Mouse (Mus musculus) heart, adult 2 months (tissue): Measurements from ENCODE around the gene Maco1. TPM values are rescaled to one million over a fixed set of nuclear protein-coding genes. Genes with fewer than 3 reads are reported as not detected.

Experiments
- DNase-seq, 2 experiments: peaks; one replicate each; pipeline ENCODE4 v3.0.0; 2021
- H3K27ac ChIP-seq: fragments of 200-600 bp; 2 replicates; pipeline ENCODE4 v1.8.1; 2022
- H3K27me3 ChIP-seq: fragments of 200-500 bp; 2 replicates; pipeline ENCODE4 v1.6.1; 2012; ENCODE audit warnings: mild to moderate bottlenecking, low read length, inconsistent platforms, mixed read lengths; ENCODE audit not compliant: control insufficient read depth, insufficient read depth
- H3K36me3 ChIP-seq: fragments of 200-500 bp; 2 replicates; pipeline ENCODE4 v1.6.1; 2012; ENCODE audit warnings: low read length, inconsistent platforms; ENCODE audit not compliant: control insufficient read depth, insufficient read depth
- H3K4me1 ChIP-seq: fragments of 200-500 bp; 2 replicates; pipeline ENCODE4 v1.6.1; 2011; ENCODE audit warnings: low read length; ENCODE audit not compliant: control insufficient read depth, insufficient read depth
- H3K4me3 ChIP-seq: fragments of 200-600 bp; 2 replicates; pipeline ENCODE4 v1.8.1; 2022
- H3K79me2 ChIP-seq: fragments of 200-500 bp; replicated peaks from 2 replicates; pipeline ENCODE4 v1.6.1; 2012; ENCODE audit warnings: mild to moderate bottlenecking, inconsistent platforms, low read length, moderate library complexity, mixed read lengths; ENCODE audit not compliant: control insufficient read depth, insufficient read depth
- H3K9ac ChIP-seq: fragments of 200-500 bp; 2 replicates; pipeline ENCODE4 v1.6.1; 2012; ENCODE audit warnings: low read depth, mild to moderate bottlenecking, control low read depth, inconsistent platforms, low read length, mixed read lengths
- CTCF ChIP-seq: fragments of 200-600 bp; IDR thresholded peaks from 2 replicates; pipeline ENCODE4 v1.8.1; 2022; ENCODE audit warnings: antibody characterized with exemption, mild to moderate bottlenecking, moderate library complexity
- EP300 ChIP-seq: fragments of 200-500 bp; IDR thresholded peaks from 2 replicates; pipeline ENCODE4 v1.6.1; 2011; ENCODE audit warnings: low read depth, low read length, control low read depth; ENCODE audit not compliant: insufficient read depth
- POLR2A ChIP-seq: fragments of 200-500 bp; IDR thresholded peaks from 2 replicates; pipeline ENCODE4 v1.6.1; 2011; ENCODE audit warnings: mild to moderate bottlenecking, low read depth, low read length, control low read depth; ENCODE audit not compliant: insufficient read depth
- WGBS: fragments of 180-500 bp; shearing (Covaris S2); methylation state at CpG from one replicate; pipeline ENCODE4 v1.1.7; 2018; 5-methylcytosine and 5-hydroxymethylcytosine counted together
- intact Hi-C: fragments of 180-260 bp; cut with DNase I; formaldehyde crosslinking; loops from one replicate; pipeline ENCODE4 v1.15.1; 2025
- polyA plus RNA-seq: library from polyadenylated mRNA; depleted of rRNA; stranded (reverse); fragments of >200 nt; gene quantifications from 2 replicates; pipeline ENCODE4 v1.2.3, GENCODE M21; 2012
- total RNA-seq, 2 experiments: library from RNA; stranded (reverse); gene quantifications; 2 replicates each; pipeline ENCODE4 v1.2.3; 2021

Gene Maco1
- total and polyA plus RNA-seq, 3 experiments, result 5.5 to 23.4 (median 16.9) TPM

DNA sequence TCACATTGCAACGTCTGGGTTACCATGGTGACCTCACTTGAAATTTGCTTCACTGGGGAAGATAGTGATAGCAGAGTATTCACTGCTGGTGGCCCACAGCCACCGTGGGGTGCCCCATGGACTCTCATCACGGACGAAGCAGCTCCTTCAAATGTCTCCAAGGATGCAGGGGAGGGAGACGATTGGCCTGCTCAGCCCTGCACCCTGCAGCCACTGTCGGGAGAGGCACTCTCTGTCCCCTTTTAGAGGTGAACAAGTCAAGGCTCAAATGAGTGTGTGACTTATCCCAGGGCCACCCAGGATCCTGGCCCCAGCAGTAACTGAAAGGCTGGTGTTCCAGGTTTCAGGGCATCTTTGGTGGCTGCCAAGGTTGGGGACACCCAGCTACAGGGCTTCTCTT is 61.4 kb downstream of the Maco1 start:
- Histone ChIP-seq H3K27me3 (no peaks in the 10 kb centered on the region), H3K4me3 (no peak overlapping the region), H3K79me2 (no peaks in the 10 kb centered on the region), H3K27ac (no peak overlapping the region), H3K9ac (no peak overlapping the region), H3K4me1 (peaks cover 2% of the 10 kb centered on the region; the same call in 1 of the 2 replicates), H3K36me3 (no peaks in the 10 kb centered on the region)
- TF ChIP-seq POLR2A (no peak), CTCF (no peak), EP300 (no peak)
- intact Hi-C loops, result no loop called here
- DNase-seq, result no peak
- WGBS, result 71% methylated on average over 6 of the region's 6 CpGs

DNA sequence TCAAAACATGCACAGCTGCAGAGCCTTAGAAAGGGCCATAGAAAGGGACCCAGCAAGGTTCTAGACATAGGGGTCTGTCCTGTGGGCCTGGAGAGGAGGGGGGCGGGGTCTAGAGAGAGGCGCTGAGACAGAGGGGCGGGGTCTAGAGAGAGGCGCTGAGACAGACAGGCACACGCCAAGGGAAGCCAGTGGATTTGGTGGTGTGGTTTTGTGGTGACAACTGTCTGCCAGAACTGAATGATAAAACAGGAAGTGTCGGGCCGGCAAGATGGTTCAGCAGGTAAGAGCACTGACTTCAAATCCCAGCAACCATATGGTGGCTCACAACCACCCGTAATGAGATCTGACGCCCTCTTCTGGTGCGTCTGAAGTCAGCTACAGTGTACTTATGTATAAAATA is 66.2 kb downstream of the Maco1 start:
- intact Hi-C loops, result no loop called here
- H3K4me3 ChIP-seq, result no peak overlapping the region
- WGBS, result 51% methylated on average over 10 of the region's 10 CpGs

DNA sequence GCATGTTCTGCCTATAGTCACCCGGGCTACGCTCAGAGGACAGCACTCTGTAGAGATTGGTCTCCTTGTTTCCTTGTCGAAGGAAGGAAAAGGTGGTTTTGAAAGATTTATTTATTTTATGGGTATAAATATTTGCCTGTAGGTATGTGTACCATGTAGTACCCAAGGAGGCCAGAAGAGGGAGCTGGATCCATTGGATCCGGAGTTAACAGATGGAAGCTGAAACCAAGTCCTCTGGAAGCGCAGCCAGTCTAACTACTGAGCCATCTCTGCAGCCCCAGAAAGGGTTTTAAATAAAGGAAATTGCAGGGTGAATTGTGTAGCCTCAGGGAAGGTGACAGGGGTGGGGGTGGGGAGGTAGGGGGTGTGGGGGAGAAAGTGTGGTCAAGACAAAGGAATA is 68.4 kb downstream of the Maco1 start:
- H3K27me3 ChIP-seq, result no peaks in the 10 kb centered on the region
- H3K27ac ChIP-seq, result no peak overlapping the region
- TF ChIP-seq CTCF (peak; percentile 56), POLR2A (no peak), EP300 (no peak)
- H3K9ac ChIP-seq, result no peak overlapping the region
- no peaks in the 10 kb centered on the region for H3K79me2 ChIP-seq
- intact Hi-C loops, result no loop called here
- WGBS, result 72% methylated on average over 5 of the region's 5 CpGs
- H3K4me3 ChIP-seq, result no peak overlapping the region
- H3K36me3 ChIP-seq, result no peaks in the 10 kb centered on the region
- DNase-seq, result no peak
- 0 out of 2 replicates have a peak, but pooled peaks cover 2% of the 10 kb centered on the region for H3K4me1 ChIP-seq

More for the DNA sequence above, 66.2 kb downstream of the Maco1 start:
- Histone ChIP-seq H3K79me2 (no peaks in the 10 kb centered on the region), H3K4me1 (no peaks in the 10 kb centered on the region), H3K9ac (no peak overlapping the region), H3K36me3 (no peaks in the 10 kb centered on the region), H3K27ac (no peak overlapping the region), H3K27me3 (no peaks in the 10 kb centered on the region)
- no peak for TF ChIP-seq POLR2A
- no peak for TF ChIP-seq EP300
- no peak for TF ChIP-seq CTCF
- no peak for DNase-seq

DNA sequence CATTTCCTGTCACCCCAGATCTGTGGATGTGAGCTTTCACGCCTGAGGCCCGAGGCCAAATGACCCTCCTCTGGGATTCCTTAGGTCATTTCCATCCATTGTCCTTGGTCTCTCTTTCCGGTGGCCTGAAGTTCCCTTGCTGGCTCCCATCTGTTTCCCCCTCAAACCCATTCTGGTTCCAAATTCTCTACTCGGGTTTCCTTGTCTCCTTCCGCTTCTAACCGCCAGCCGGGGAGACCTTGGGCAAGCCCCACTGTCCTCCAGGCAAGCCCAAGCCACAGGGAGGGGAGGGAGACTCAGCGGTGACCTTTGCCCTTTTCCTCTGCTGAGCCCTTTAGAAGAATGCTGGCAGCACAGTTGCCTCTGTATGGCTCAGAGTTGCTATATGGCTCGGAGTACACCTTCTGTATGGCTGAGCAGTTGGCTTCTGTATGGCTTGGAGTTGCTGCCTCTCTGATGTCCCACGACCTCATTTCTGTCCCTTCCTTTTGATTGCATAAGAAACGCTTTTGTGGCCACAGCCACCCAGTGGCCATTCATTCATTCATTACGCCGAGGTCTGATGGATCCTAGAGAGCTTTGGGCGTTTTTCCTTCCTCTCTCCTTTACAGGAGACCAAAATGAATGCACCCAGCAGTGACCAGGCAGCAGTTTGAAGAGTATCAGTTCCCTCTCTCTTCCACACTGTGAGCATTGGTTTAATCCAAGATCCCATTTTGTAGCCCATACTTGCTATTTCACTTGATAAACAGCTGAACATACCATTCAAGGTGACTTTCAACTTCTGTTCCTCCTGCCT is 73.8 kb downstream of the Maco1 start:
- peak; percentile 64 to 75 for DNase-seq
- H3K27ac ChIP-seq, result peak overlapping the region; percentile 51

DNA sequence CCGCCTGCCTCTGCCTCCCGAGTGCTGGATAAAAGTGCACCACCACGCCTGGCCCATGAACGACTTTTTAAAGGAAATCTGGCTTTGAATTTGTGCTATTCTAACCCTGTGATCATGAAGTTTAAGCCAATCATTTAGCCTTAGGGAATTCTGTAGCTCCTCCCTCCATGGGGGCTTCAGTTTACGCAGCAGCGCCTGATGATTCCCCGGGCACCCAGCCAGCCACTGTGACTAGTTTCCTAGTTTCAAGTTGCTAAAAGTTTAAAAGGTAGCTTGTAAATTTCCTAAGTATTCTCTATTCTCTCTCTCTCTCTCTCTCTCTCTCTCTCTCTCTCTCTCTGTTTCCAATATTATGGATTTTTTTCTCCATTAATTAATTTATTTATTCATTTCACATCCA is 76.9 kb downstream of the Maco1 start:
- H3K79me2 ChIP-seq, result no peaks in the 10 kb centered on the region
- H3K27me3 ChIP-seq, result no peaks in the 10 kb centered on the region
- H3K4me1 ChIP-seq, result peaks cover 6% of the 10 kb centered on the region
- H3K9ac ChIP-seq, result no peak overlapping the region
- intact Hi-C loops, result no loop called here
- DNase-seq, result no peak
- H3K27ac ChIP-seq, result no peak overlapping the region
- no peaks in the 10 kb centered on the region for H3K36me3 ChIP-seq
- no peak for TF ChIP-seq CTCF
- no peak for TF ChIP-seq POLR2A
- no peak for TF ChIP-seq EP300
- H3K4me3 ChIP-seq, result no peak overlapping the region
- WGBS, result 40% methylated on average over 7 of the region's 7 CpGs

More for the DNA sequence above, 73.8 kb downstream of the Maco1 start:
- no peaks in the 10 kb centered on the region for H3K27me3 ChIP-seq
- no peak overlapping the region for H3K9ac ChIP-seq
- intact Hi-C loops, result no loop called here
- H3K79me2 ChIP-seq, result no peaks in the 10 kb centered on the region
- H3K36me3 ChIP-seq, result no peaks in the 10 kb centered on the region
- TF ChIP-seq EP300 (peak; percentile 91), CTCF (peak; percentile 45), POLR2A (no peak)
- H3K4me3 ChIP-seq, result no peak overlapping the region
- H3K4me1 ChIP-seq, result peaks cover 6% of the 10 kb centered on the region
- WGBS, result 29% methylated on average over 14 of the region's 14 CpGs

DNA sequence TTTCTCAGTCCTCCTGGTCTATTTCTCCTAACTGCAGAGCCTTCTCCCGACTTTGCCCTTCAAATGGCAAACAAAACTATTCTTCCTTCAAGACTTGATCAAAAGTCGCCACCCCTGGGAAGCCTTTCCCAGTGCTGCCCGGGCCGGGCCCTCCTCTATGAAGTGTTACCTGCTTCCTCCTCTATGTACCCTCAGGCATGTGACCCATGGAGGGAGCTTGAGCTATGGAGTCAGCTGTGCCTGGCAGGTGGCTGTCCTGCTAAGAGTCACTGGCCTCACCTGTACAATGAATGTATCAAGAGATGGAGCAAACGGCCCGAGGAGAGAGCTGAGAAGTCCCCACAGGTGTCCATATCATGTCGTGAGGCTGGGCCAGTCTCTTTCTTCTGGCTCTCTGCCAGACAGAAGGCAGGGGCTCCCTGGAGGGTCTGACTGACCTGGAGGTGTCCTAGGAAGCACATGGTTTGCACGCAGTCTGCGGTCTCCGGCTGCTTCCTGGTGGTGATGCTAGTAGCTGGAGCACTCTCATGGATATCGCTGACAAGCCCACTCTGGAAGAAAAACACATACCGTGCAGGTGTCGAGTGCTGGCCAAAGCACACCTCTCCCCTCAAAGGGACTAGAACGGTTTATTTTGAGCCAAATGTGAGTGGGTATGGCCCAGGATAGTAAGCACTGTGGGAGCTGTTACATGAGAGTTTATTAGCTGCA is 77.8 kb downstream of the Maco1 start:
- TF ChIP-seq CTCF (no peak), EP300 (no peak), POLR2A (no peak)
- peaks cover 6% of the 10 kb centered on the region for H3K4me1 ChIP-seq
- WGBS, result 53% methylated on average over 14 of the region's 14 CpGs
- no peak overlapping the region for H3K4me3 ChIP-seq
- no peak overlapping the region for H3K27ac ChIP-seq
- no peaks in the 10 kb centered on the region for H3K36me3 ChIP-seq
- intact Hi-C loops, result no loop called here
- H3K27me3 ChIP-seq, result no peaks in the 10 kb centered on the region
- H3K79me2 ChIP-seq, result no peaks in the 10 kb centered on the region
- no peak overlapping the region for H3K9ac ChIP-seq
- no peak for DNase-seq
